Mouse (Mus musculus) stomach, postnatal 0 days (tissue): Measurements from ENCODE around the gene Nfia. TPM values are rescaled to one million over a fixed set of nuclear protein-coding genes. Genes with fewer than 3 reads are reported as not detected.

Experiments
- ATAC-seq: fragments of 200-750 bp; cut with Nextera tagmentation; 2 replicates; pipeline ENCODE4 v1.8.0; 2017; ENCODE audit not compliant: low FRiP score, low TSS enrichment
- DNase-seq: peaks from one replicate; pipeline ENCODE4 v3.0.0-alpha.2; 2016; ENCODE audit warnings: low spot score
- H3K27ac ChIP-seq: fragments of 300-500 bp; sonication (generic); replicated peaks from 2 replicates; pipeline ENCODE4 v1.5.1; 2014; ENCODE audit warnings: mild to moderate bottlenecking, control low read depth
- H3K27me3 ChIP-seq: fragments of 300-500 bp; sonication (generic); 2 replicates; pipeline ENCODE4 v1.6.1; 2014; ENCODE audit warnings: low read length; ENCODE audit not compliant: control insufficient read depth, insufficient read depth
- H3K36me3 ChIP-seq: fragments of 300-500 bp; sonication (generic); 2 replicates; pipeline ENCODE4 v1.6.1; 2014; ENCODE audit warnings: low read length, mixed read lengths; ENCODE audit not compliant: control insufficient read depth, insufficient read depth
- H3K4me1 ChIP-seq: fragments of 300-500 bp; sonication (generic); replicated peaks from 2 replicates; pipeline ENCODE4 v1.6.1; 2014; ENCODE audit warnings: antibody characterized with exemption; ENCODE audit not compliant: control insufficient read depth, insufficient read depth
- H3K4me2 ChIP-seq: fragments of 300-500 bp; sonication (generic); replicated peaks from 2 replicates; pipeline ENCODE4 v1.6.1; 2014; ENCODE audit warnings: low read depth, mild to moderate bottlenecking, control low read depth, moderate library complexity
- H3K4me3 ChIP-seq: fragments of 300-500 bp; sonication (generic); 2 replicates; pipeline ENCODE4 v1.5.1; 2014; ENCODE audit warnings: low read depth, low read length, control low read depth
- H3K9ac ChIP-seq: fragments of 300-500 bp; sonication (generic); 2 replicates; pipeline ENCODE4 v1.6.1; 2014; ENCODE audit warnings: mild to moderate bottlenecking, low read length, control low read depth, mixed read lengths
- H3K9me3 ChIP-seq: fragments of 300-500 bp; sonication (generic); 2 replicates; pipeline ENCODE4 v1.6.1; 2016; ENCODE audit warnings: low read length; ENCODE audit not compliant: control insufficient read depth
- CTCF ChIP-seq: IDR thresholded peaks from 2 replicates; pipeline ENCODE4 v1.5.1; 2016; ENCODE audit warnings: antibody characterized with exemption, low read depth, mild to moderate bottlenecking, moderate library complexity
- EP300 ChIP-seq: optimal IDR thresholded peaks from 2 replicates; pipeline ENCODE3; 2016; ENCODE audit warnings: antibody characterized with exemption
- WGBS: fragments of 180-500 bp; shearing (Covaris S2); extraction: QIAGEN DNeasy Blood & Tissue Kit; methylation state at CpG from one replicate; pipeline ENCODE4 v1.1.7; 2014; 5-methylcytosine and 5-hydroxymethylcytosine counted together
- polyA plus RNA-seq: library from polyadenylated mRNA; unstranded; fragments of >200 nt; fragmentation: Nextera tagmentation; extraction: Ambion mirVana; gene quantifications from 2 replicates; pipeline ENCODE4 v1.2.1, GENCODE M21; 2015

The Nfia gene
- polyA plus RNA-seq, 1 experiment from 2014 or later, result 26.0 TPM

DNA sequence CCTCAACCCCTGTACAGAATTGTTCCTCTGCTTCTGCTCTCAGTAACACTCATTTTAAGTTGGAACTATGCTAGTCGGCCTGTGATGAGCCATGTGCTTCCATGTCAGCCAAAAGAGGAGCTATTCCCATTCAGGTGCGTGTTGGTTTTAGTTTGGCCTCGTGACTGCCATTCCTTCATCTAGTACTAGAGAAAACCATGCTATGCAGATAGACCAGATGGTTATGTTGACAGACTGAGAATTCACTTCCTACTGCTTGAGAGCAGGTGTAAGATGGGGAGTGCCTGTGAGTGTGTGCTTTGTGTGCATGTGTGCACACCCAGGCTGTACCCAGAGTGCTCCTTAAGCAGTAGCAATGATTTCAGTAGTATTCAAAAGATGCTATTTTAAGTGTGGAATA, 15.0 kb downstream of the Nfia start:
- Histone ChIP-seq H3K4me2 (no peak overlapping the region), H3K36me3 (peaks cover 8% of the 10 kb centered on the region; the same call in 1 of the 2 replicates), H3K9me3 (no peaks in the 10 kb centered on the region), H3K9ac (no peak overlapping the region), H3K27ac (no peak overlapping the region), H3K27me3 (no peaks in the 10 kb centered on the region), H3K4me3 (no peak overlapping the region), H3K4me1 (no peaks in the 10 kb centered on the region)
- DNase-seq (no peak), ATAC-seq (peak; percentile 80)
- TF ChIP-seq CTCF (no peak), EP300 (no peak)
- 54% methylated on average over 3 of the region's 3 CpGs for WGBS

DNA sequence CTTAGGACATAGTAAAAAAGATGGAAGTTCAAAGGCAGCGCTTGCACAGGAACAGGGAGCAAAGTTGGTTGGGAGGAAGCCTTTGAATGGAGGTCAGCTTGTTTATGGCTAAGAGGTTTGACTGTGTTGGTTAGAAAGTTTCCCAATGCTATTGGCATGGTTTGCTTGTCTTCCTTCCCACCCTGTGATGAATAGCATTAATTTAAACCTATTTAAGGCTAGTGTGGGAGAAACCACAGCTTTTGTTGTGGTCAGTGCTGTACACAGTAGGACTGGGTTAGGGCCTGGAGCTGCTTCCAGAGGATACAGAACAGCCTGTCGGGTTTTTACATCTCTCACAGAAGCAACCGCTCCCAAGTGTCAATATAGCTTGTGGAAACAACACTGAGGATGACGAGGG, 16.0 kb downstream of the Nfia start:
- ATAC-seq (no peak), DNase-seq (no peak)
- no peak overlapping the region for H3K4me3 ChIP-seq
- H3K4me1 ChIP-seq, result no peaks in the 10 kb centered on the region
- H3K27ac ChIP-seq, result no peak overlapping the region
- no peak for TF ChIP-seq CTCF
- TF ChIP-seq EP300, result no peak
- WGBS, result 64% methylated on average over 4 of the region's 4 CpGs
- H3K9me3 ChIP-seq, result no peaks in the 10 kb centered on the region
- no peaks in the 10 kb centered on the region for H3K27me3 ChIP-seq
- H3K36me3 ChIP-seq, result peaks cover 4% of the 10 kb centered on the region; the same call in 1 of the 2 replicates
- no peak overlapping the region for H3K9ac ChIP-seq
- H3K4me2 ChIP-seq, result no peak overlapping the region

DNA sequence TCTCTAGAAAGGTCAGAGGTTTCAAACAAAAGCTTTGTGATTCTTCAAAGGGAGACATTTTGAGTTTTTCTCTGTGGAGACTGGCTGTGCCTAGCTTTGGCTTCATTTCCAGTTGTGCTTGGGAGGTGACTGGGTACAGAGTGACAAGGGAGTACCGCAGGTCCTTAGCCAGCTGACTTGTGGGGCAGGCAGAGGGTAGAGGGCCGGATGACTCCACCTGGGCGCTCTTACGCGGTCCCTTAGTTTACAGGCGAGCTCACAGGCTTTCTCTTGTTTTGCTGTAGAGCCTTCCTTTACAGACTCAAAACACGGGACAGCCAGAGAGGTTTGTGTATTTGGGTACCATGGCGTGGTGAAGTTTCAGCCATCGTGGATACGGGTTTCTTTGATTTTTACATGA, 21.4 kb downstream of the Nfia start:
- DNase-seq, result no peak
- WGBS, result 90% methylated on average over 10 of the region's 10 CpGs
- no peak overlapping the region for H3K9ac ChIP-seq

DNA sequence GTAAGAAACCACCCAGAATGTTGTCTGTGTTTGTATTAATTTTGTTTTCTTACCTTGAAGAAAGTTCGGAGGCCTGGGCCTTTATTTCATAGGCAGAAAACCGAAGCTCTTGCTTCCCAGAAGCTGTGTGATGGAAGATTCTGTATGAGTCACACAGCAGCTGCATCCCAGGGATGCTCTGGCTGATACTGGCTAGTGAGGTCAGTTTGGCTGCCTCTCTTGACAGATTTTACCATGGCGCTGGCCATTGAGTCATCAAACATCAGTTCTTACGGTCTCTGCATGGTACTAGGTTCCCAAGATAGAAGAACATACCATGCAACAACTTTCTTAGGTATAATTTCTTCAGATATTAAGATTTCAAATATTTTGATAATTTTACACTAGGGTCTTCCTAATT, 22.3 kb downstream of the Nfia start:
- Histone ChIP-seq H3K4me1 (no peaks in the 10 kb centered on the region), H3K27ac (no peak overlapping the region), H3K9ac (no peak overlapping the region), H3K27me3 (no peaks in the 10 kb centered on the region), H3K4me2 (no peak overlapping the region), H3K36me3 (no peaks in the 10 kb centered on the region), H3K4me3 (no peak overlapping the region), H3K9me3 (no peaks in the 10 kb centered on the region)
- 75% methylated on average over 4 of the region's 4 CpGs for WGBS
- DNase-seq, result no peak
- ATAC-seq, result no peak
- no peak for TF ChIP-seq CTCF
- TF ChIP-seq EP300, result no peak

More for the DNA sequence above, 21.4 kb downstream of the Nfia start:
- Histone ChIP-seq H3K4me3 (no peak overlapping the region), H3K27me3 (no peaks in the 10 kb centered on the region), H3K9me3 (no peaks in the 10 kb centered on the region), H3K36me3 (no peaks in the 10 kb centered on the region), H3K27ac (no peak overlapping the region), H3K4me2 (no peak overlapping the region), H3K4me1 (no peaks in the 10 kb centered on the region)
- ATAC-seq, result no peak
- TF ChIP-seq EP300 (no peak), CTCF (no peak)

DNA sequence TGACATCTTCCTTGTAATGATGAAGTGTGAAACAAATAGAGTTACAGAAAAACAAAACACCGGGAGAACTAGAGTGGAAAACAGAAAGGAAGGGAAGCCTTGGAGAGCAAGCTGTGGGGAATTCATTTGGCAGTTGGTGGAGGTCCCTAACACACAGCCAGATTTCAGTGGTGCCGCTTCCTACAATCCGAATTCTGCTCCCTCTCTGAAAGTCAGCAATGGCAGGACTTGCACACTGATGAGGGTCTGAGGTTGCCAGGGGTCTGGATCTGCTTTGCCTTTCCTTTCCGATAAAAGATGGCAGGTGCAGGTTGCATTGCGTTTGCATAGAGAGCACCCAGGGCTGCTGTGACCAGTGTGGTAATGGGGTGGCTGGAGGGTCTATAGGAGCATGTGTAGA, 23.4 kb downstream of the Nfia start:
- Histone ChIP-seq H3K9ac (no peak overlapping the region), H3K9me3 (no peaks in the 10 kb centered on the region), H3K36me3 (no peaks in the 10 kb centered on the region), H3K4me3 (no peak overlapping the region), H3K27ac (no peak overlapping the region), H3K4me1 (no peaks in the 10 kb centered on the region), H3K27me3 (no peaks in the 10 kb centered on the region), H3K4me2 (no peak overlapping the region)
- DNase-seq (no peak), ATAC-seq (no peak)
- 85% methylated on average over 5 of the region's 5 CpGs for WGBS
- TF ChIP-seq EP300 (no peak), CTCF (no peak)

DNA sequence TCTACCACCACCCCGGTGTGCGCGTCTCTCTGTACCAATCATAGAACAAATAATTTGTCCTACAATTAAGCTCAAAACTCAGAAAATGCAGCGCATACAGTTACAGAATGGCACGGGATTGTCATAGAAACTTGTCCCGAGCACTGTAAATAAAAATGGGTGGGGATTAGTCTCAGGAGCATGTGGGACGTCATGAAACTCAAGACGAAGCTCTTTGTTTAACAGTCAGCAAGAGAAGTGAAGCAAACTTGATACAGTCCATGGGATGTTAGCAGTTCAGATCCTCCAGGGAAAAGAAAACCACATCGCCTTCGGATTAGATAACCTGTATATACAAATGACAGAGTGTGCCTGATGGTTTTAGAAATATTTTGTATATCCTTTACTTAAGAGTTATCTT, 24.0 kb downstream of the Nfia start:
- H3K9me3 ChIP-seq, result no peaks in the 10 kb centered on the region
- 62% methylated on average over 10 of the region's 10 CpGs for WGBS
- H3K4me2 ChIP-seq, result no peak overlapping the region
- ATAC-seq (no peak), DNase-seq (no peak)
- no peaks in the 10 kb centered on the region for H3K27me3 ChIP-seq
- H3K9ac ChIP-seq, result no peak overlapping the region
- no peaks in the 10 kb centered on the region for H3K4me1 ChIP-seq
- no peak overlapping the region for H3K4me3 ChIP-seq
- no peak for TF ChIP-seq CTCF
- no peak overlapping the region for H3K27ac ChIP-seq
- no peaks in the 10 kb centered on the region for H3K36me3 ChIP-seq
